Mouse (Mus musculus) embryonic fibroblast, embryonic 13.5 days (primary cell): ENCODE results near the gene Fancd2.

ENCODE experiments used
- CTCF ChIP-seq: IDR thresholded peaks from 2 replicates; pipeline ENCODE4 v1.5.1; 2011; ENCODE audit warnings: mild to moderate bottlenecking, control low read depth, low read length, moderate library complexity, borderline replicate concordance; ENCODE audit not compliant: insufficient read depth
- POLR2A ChIP-seq: IDR thresholded peaks from 2 replicates; pipeline ENCODE4 v1.6.1; 2011; ENCODE audit warnings: low read depth, mild to moderate bottlenecking, control low read depth, low read length, moderate library complexity

- TF ChIP-seq POLR2A (no peak), CTCF (no peak)
Observed at GRCm38 (mm10) chr6:113605224-113605545, 73.7 kb downstream of the Fancd2 start.
